Mouse (Mus musculus): ENCODE measurements around the gene Psma3. TPM values are rescaled to one million over a fixed set of nuclear protein-coding genes. Genes with fewer than 3 reads are reported as not detected.

The Psma3 gene
- polyA plus RNA-seq, 1 experiment from 2014 or later, result 595 TPM

DNA sequence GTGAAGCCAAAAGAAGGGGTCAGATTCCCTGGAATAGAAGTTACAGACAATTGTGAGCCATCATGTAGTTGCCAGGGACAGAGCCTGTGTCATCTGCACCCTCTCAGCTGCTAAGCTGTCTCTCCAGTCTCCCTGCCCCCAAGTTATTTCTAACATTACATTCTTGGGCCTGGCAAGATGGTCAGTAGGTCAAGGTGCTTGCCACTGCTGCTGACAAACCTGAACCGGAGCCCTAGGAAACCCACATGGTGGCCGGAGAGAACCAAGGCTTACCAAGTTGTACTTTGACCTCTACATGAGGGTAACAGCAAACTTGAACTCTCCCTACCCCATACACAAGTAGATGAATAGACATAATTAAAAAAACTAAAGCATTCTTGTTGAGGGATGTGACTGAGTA lies 70.1 kb downstream of the Psma3 start:
- Histone ChIP-seq H3K9me3 (ENCODE audit: control insufficient read depth, low read depth, low read length) (no peaks in the 10 kb centered on the region), H3K36me3 (ENCODE audit: control insufficient read depth, insufficient read depth, low read length) (peaks cover 33% of the 10 kb centered on the region), H3K9ac (replicated peaks; ENCODE audit: low read depth, low read length) (no peak overlapping the region), H3K4me2 (replicated peaks; ENCODE audit: low read depth, low read length) (no peak overlapping the region), H3K27ac (ENCODE audit: low read length) (no peak overlapping the region), H3K27me3 (ENCODE audit: control insufficient read depth, insufficient read depth, low read length) (no peaks in the 10 kb centered on the region), H3K4me1 (ENCODE audit: control insufficient read depth, insufficient read depth, low read length) (no peaks in the 10 kb centered on the region), H3K4me3 (ENCODE audit: low read depth, low read length) (no peak overlapping the region)
- 94% methylated on average over 2 of the region's 2 CpGs for WGBS
- ATAC-seq (ENCODE audit: insufficient number of reproducible peaks, insufficient read depth, low FRiP score, low read depth), result no peak

Other genes with a start within 250 kb of the Psma3 start
- gene Frmd6, start 149.1 kb upstream of the Psma3 start, polyA plus RNA-seq (2014; fragmentation: Nextera tagmentation; extraction: Ambion mirVana), result 32.5 and 36.2 TPM in 2 replicates
- 226 and 257 TPM in 2 replicates for gene Actr10, start 36.8 kb upstream of the Psma3 start, polyA plus RNA-seq (2014; fragmentation: Nextera tagmentation; extraction: Ambion mirVana)
- 40.7 and 43.4 TPM in 2 replicates for gene Arid4a, start 41.4 kb downstream of the Psma3 start, polyA plus RNA-seq (2014; fragmentation: Nextera tagmentation; extraction: Ambion mirVana)
- not detected in 2 replicates for gene Tomm20l, start 136.8 kb downstream of the Psma3 start, polyA plus RNA-seq (2014; fragmentation: Nextera tagmentation; extraction: Ambion mirVana)
- 77.2 and 82.9 TPM in 2 replicates for gene Timm9, start 162.1 kb downstream of the Psma3 start, polyA plus RNA-seq (2014; fragmentation: Nextera tagmentation; extraction: Ambion mirVana)
- gene 2700049A03Rik, start 162.2 kb downstream of the Psma3 start, polyA plus RNA-seq (2014; fragmentation: Nextera tagmentation; extraction: Ambion mirVana), result 15.0 and 17.1 TPM in 2 replicates